Mouse (Mus musculus) cerebellum, adult 11-12 months (tissue): ENCODE measurements around the gene 4930469K13Rik.

ENCODE experiments used
- DNase-seq: peaks from one replicate; pipeline ENCODE4 v3.0.0; 2022

The 4930469K13Rik gene

GRCm38 (mm10) chr11:34077870-34078269, 20.5 kb downstream of the 4930469K13Rik start:
- DNase-seq = no peak

- DNase-seq = peak; percentile 6
Observed at GRCm38 (mm10) chr11:34073776-34074175, 24.6 kb downstream of the 4930469K13Rik start.

- DNase-seq = no peak
Observed at GRCm38 (mm10) chr11:34072309-34072708, 26.0 kb downstream of the 4930469K13Rik start.

GRCm38 (mm10) chr11:34070596-34070995, 27.8 kb downstream of the 4930469K13Rik start:
- no peak for DNase-seq

GRCm38 (mm10) chr11:34063702-34064485, 34.5 kb downstream of the 4930469K13Rik start:
- no peak for DNase-seq

GRCm38 (mm10) chr11:34063257-34063656, 35.1 kb downstream of the 4930469K13Rik start:
- DNase-seq = no peak

GRCm38 (mm10) chr11:34061740-34062139, 36.6 kb downstream of the 4930469K13Rik start:
- DNase-seq = no peak

GRCm38 (mm10) chr11:34058960-34059359, 39.4 kb downstream of the 4930469K13Rik start:
- no peak for DNase-seq

- no peak for DNase-seq
Observed at GRCm38 (mm10) chr11:34058332-34058731, 40.0 kb downstream of the 4930469K13Rik start.

GRCm38 (mm10) chr11:34056715-34057114, 41.6 kb downstream of the 4930469K13Rik start:
- DNase-seq = no peak

GRCm38 (mm10) chr11:34054031-34054727, 44.2 kb downstream of the 4930469K13Rik start:
- DNase-seq = no peak

GRCm38 (mm10) chr11:34053031-34053818, 45.1 kb downstream of the 4930469K13Rik start:
- no peak for DNase-seq

- DNase-seq = no peak
Observed at GRCm38 (mm10) chr11:34050643-34051042, 47.7 kb downstream of the 4930469K13Rik start.

- DNase-seq = no peak
Observed at GRCm38 (mm10) chr11:34050063-34050462, 48.3 kb downstream of the 4930469K13Rik start.

GRCm38 (mm10) chr11:34049125-34049379, 49.3 kb downstream of the 4930469K13Rik start:
- DNase-seq = no peak

- DNase-seq = no peak
Observed at GRCm38 (mm10) chr11:34048375-34049124, 49.8 kb downstream of the 4930469K13Rik start.

GRCm38 (mm10) chr11:34047542-34047937, 50.8 kb downstream of the 4930469K13Rik start:
- DNase-seq = no peak

- DNase-seq = no peak
Observed at GRCm38 (mm10) chr11:34046767-34047541, 51.4 kb downstream of the 4930469K13Rik start, which contains the start of gene Lcp2. Gene Lcp2, plus strand, starts transcription at chr11:34046920.

GRCm38 (mm10) chr11:34042808-34043207, 55.5 kb downstream of the 4930469K13Rik start:
- no peak for DNase-seq

GRCm38 (mm10) chr11:34040061-34040460, 58.3 kb downstream of the 4930469K13Rik start:
- DNase-seq = no peak

- DNase-seq = no peak
Observed at GRCm38 (mm10) chr11:34035909-34036658, 62.3 kb downstream of the 4930469K13Rik start.
